In genomic region chr4:21722752-21723334, GRCm38 (mm10) we compare ENCODE assay signal across 1 mouse cellular context.
TF ChIP-seq lines count a peak whose summit lies in the region.

No protein-coding gene starts in this region.

TF ChIP-seq in myocyte, 11 proteins besides CTCF, POLR2A, EP300 and RAD21 (continued from another document):
- TF ChIP-seq TCF12 (IDR thresholded peaks at IDR 0.05; ENCODE audit: insufficient read depth, poor library complexity, severe bottlenecking) = no peak
- TF ChIP-seq USF1 (IDR thresholded peaks at IDR 0.05; ENCODE audit: low read depth) = no peak
- no peak for TF ChIP-seq MYOG (IDR thresholded peaks at IDR 0.05; ENCODE audit: control insufficient read depth in 1 of 3, insufficient read depth in 1 of 3, insufficient read length in 2 of 3, low read depth in 2 of 3)
- TF ChIP-seq E2F4 (IDR thresholded peaks at IDR 0.05; ENCODE audit: insufficient read depth) = no peak
- no peak for TF ChIP-seq CEBPB (IDR thresholded peaks at IDR 0.05; ENCODE audit: insufficient read depth, poor library complexity, severe bottlenecking)
- TF ChIP-seq MYOD1 (IDR thresholded peaks at IDR 0.05; ENCODE audit: control insufficient read depth in 1 of 3, insufficient read length in 2 of 3, low read depth in 2 of 3) = no peak
